Mouse (Mus musculus) cerebellum, adult 2 months (tissue): ENCODE measurements around the gene Clic6.
"Not testable (repeated sequence)": the region's sequence is repeated elsewhere in the genome, so short reads cannot be mapped to it uniquely, and the experiment has no call there.

Experiments used
- CTCF ChIP-seq: fragments of 200-500 bp; IDR thresholded peaks from 2 replicates; pipeline ENCODE4 v1.5.1; 2011; ENCODE audit warnings: low read depth, mild to moderate bottlenecking, control low read depth, low read length, moderate library complexity, borderline replicate concordance; ENCODE audit not compliant: insufficient read depth
- POLR2A ChIP-seq: fragments of 200-500 bp; IDR thresholded peaks from 2 replicates; pipeline ENCODE4 v1.6.1; 2011; ENCODE audit warnings: low read length, control low read depth, borderline replicate concordance; ENCODE audit not compliant: insufficient read depth

DNA sequence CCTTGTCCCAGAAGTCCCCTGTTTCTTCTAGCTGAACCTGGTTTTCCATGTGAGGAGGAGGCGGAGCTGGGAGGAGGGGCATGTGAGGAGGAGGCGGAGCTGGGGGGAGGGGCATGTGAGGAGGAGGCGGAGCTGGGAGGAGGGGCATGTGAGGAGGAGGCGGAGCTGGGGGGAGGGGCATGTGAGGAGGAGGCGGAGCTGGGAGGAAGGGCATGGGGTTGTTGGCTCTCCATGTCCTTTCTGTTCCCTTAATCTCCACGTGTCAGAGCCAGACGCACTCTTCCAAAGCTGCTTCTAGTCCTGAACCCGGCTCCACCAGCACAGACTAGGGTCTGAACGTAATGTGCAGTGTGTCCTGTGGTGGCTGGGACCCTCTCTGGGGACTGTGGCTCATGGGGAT lies 29.4 kb downstream of the Clic6 start:
- TF ChIP-seq POLR2A, CTCF: not testable (repeated sequence)
